Mouse (Mus musculus) embryonic facial prominence, embryonic 15.5 days (tissue): ENCODE measurements around the gene Shroom1. TPM values are rescaled to one million over a fixed set of nuclear protein-coding genes. Genes with fewer than 3 reads are reported as not detected.

Experiments
- ATAC-seq: fragments of 200-750 bp; cut with Nextera tagmentation; 2 replicates; pipeline ENCODE4 v1.8.0; 2017; ENCODE audit warnings: low read depth, moderate TSS enrichment; ENCODE audit not compliant: insufficient number of reproducible peaks, low FRiP score, low TSS enrichment
- H3K27ac ChIP-seq: fragments of 300-500 bp; sonication (generic); replicated peaks from 2 replicates; pipeline ENCODE4 v1.5.1; 2015; ENCODE audit warnings: mild to moderate bottlenecking, inconsistent platforms
- H3K27me3 ChIP-seq: fragments of 300-500 bp; sonication (generic); 2 replicates; pipeline ENCODE4 v1.6.1; 2015; ENCODE audit warnings: inconsistent platforms
- H3K36me3 ChIP-seq: fragments of 300-500 bp; sonication (generic); 2 replicates; pipeline ENCODE4 v1.6.1; 2015; ENCODE audit warnings: mild to moderate bottlenecking, inconsistent platforms
- H3K4me1 ChIP-seq: fragments of 300-500 bp; sonication (generic); 2 replicates; pipeline ENCODE4 v1.6.1; 2015; ENCODE audit warnings: inconsistent platforms
- H3K4me2 ChIP-seq: fragments of 300-500 bp; sonication (generic); replicated peaks from 2 replicates; pipeline ENCODE4 v1.6.1; 2015; ENCODE audit warnings: mild to moderate bottlenecking, inconsistent platforms
- H3K4me3 ChIP-seq: fragments of 300-500 bp; sonication (generic); replicated peaks from 2 replicates; pipeline ENCODE4 v1.5.1; 2015; ENCODE audit warnings: mild to moderate bottlenecking, inconsistent platforms
- H3K9ac ChIP-seq: fragments of 300-500 bp; sonication (generic); 2 replicates; pipeline ENCODE4 v1.6.1; 2015; ENCODE audit warnings: inconsistent platforms
- H3K9me3 ChIP-seq: fragments of 300-500 bp; sonication (generic); replicated peaks from 2 replicates; pipeline ENCODE4 v1.6.1; 2016; ENCODE audit warnings: inconsistent platforms
- WGBS: fragments of 180-500 bp; shearing (Covaris S2); methylation state at CpG from one replicate; pipeline ENCODE4 v1.1.7; 2015; 5-methylcytosine and 5-hydroxymethylcytosine counted together
- polyA plus RNA-seq: library from polyadenylated mRNA; unstranded; fragments of >200 nt; fragmentation: Nextera tagmentation; extraction: Ambion mirVana; gene quantifications from 2 replicates; pipeline ENCODE4 v1.2.1, GENCODE M21; 2015

Gene Shroom1
- polyA plus RNA-seq, 1 experiment from 2014 or later, result 3.7 TPM

- no peaks in the 10 kb centered on the region for H3K9me3 ChIP-seq
- no peak overlapping the region for H3K9ac ChIP-seq
- H3K4me3 ChIP-seq, result no peak overlapping the region
- H3K27me3 ChIP-seq, result no peaks in the 10 kb centered on the region
- H3K4me2 ChIP-seq, result no peak overlapping the region
- no peaks in the 10 kb centered on the region for H3K36me3 ChIP-seq
- peak; percentile 15; the same call in 1 of the 2 replicates for ATAC-seq
- WGBS, result 66% methylated on average over 6 of the region's 6 CpGs
- peaks cover 8% of the 10 kb centered on the region for H3K4me1 ChIP-seq
- no peak overlapping the region for H3K27ac ChIP-seq
Measured at GRCm38 (mm10) chr11:53496946-53497345, 39.9 kb downstream of the Shroom1 start.

GRCm38 (mm10) chr11:53500569-53500968, 43.6 kb downstream of the Shroom1 start:
- H3K27ac ChIP-seq, result no peak overlapping the region
- H3K27me3 ChIP-seq, result no peaks in the 10 kb centered on the region
- WGBS, result 9% methylated on average over 11 of the region's 11 CpGs
- H3K4me2 ChIP-seq, result peak overlapping the region; percentile 8; the same call in 1 of the 2 replicates
- H3K9me3 ChIP-seq, result no peaks in the 10 kb centered on the region
- no peak for ATAC-seq
- H3K4me1 ChIP-seq, result peaks cover 11% of the 10 kb centered on the region
- no peak overlapping the region for H3K9ac ChIP-seq
- no peak overlapping the region for H3K4me3 ChIP-seq
- no peaks in the 10 kb centered on the region for H3K36me3 ChIP-seq

GRCm38 (mm10) chr11:53502039-53502765, 45.2 kb downstream of the Shroom1 start:
- no peaks in the 10 kb centered on the region for H3K27me3 ChIP-seq

GRCm38 (mm10) chr11:53503738-53504137, 46.7 kb downstream of the Shroom1 start:
- Histone ChIP-seq H3K4me2 (no peak overlapping the region), H3K36me3 (no peaks in the 10 kb centered on the region), H3K9me3 (no peaks in the 10 kb centered on the region), H3K4me3 (no peak overlapping the region), H3K4me1 (peaks cover 11% of the 10 kb centered on the region), H3K27ac (no peak overlapping the region), H3K9ac (no peak overlapping the region), H3K27me3 (no peaks in the 10 kb centered on the region)
- WGBS, result 80% methylated on average over 5 of the region's 5 CpGs
- no peak for ATAC-seq

More at GRCm38 (mm10) chr11:53502039-53502765, 45.2 kb downstream of the Shroom1 start:
- Histone ChIP-seq H3K27ac (no peak overlapping the region), H3K36me3 (no peaks in the 10 kb centered on the region), H3K9ac (no peak overlapping the region), H3K9me3 (no peaks in the 10 kb centered on the region), H3K4me2 (no peak overlapping the region), H3K4me1 (peaks cover 11% of the 10 kb centered on the region), H3K4me3 (no peak overlapping the region)
- WGBS, result 77% methylated on average over 8 of the region's 8 CpGs
- ATAC-seq, result no peak

GRCm38 (mm10) chr11:53504376-53504775, 47.4 kb downstream of the Shroom1 start:
- Histone ChIP-seq H3K9me3 (no peaks in the 10 kb centered on the region), H3K27ac (no peak overlapping the region), H3K4me3 (no peak overlapping the region), H3K4me2 (no peak overlapping the region), H3K9ac (no peak overlapping the region), H3K36me3 (no peaks in the 10 kb centered on the region), H3K27me3 (no peaks in the 10 kb centered on the region), H3K4me1 (peaks cover 11% of the 10 kb centered on the region)
- ATAC-seq, result no peak
- 84% methylated on average over 8 of the region's 8 CpGs for WGBS

- peaks cover 11% of the 10 kb centered on the region for H3K4me1 ChIP-seq
- H3K4me2 ChIP-seq, result no peak overlapping the region
- ATAC-seq, result no peak
- H3K9ac ChIP-seq, result no peak overlapping the region
- no peak overlapping the region for H3K27ac ChIP-seq
- H3K9me3 ChIP-seq, result no peaks in the 10 kb centered on the region
- no peaks in the 10 kb centered on the region for H3K27me3 ChIP-seq
- H3K36me3 ChIP-seq, result no peaks in the 10 kb centered on the region
- no peak overlapping the region for H3K4me3 ChIP-seq
- 53% methylated on average over 5 of the region's 5 CpGs for WGBS
Measured at GRCm38 (mm10) chr11:53505026-53505663, 48.1 kb downstream of the Shroom1 start.

GRCm38 (mm10) chr11:53507098-53507805, 50.2 kb downstream of the Shroom1 start:
- H3K36me3 ChIP-seq, result no peaks in the 10 kb centered on the region
- 76% methylated on average over 9 of the region's 9 CpGs for WGBS
- no peak for ATAC-seq

GRCm38 (mm10) chr11:53508152-53508551, 51.1 kb downstream of the Shroom1 start:
- Histone ChIP-seq H3K36me3 (no peaks in the 10 kb centered on the region), H3K9ac (no peak overlapping the region), H3K27ac (no peak overlapping the region), H3K4me2 (no peak overlapping the region), H3K4me3 (no peak overlapping the region), H3K4me1 (peaks cover 3% of the 10 kb centered on the region; the same call in 1 of the 2 replicates), H3K27me3 (no peaks in the 10 kb centered on the region), H3K9me3 (no peaks in the 10 kb centered on the region)
- WGBS, result 62% methylated on average over 7 of the region's 7 CpGs
- no peak for ATAC-seq

More at GRCm38 (mm10) chr11:53507098-53507805, 50.2 kb downstream of the Shroom1 start:
- Histone ChIP-seq H3K27ac (no peak overlapping the region), H3K9me3 (no peaks in the 10 kb centered on the region), H3K4me1 (peaks cover 3% of the 10 kb centered on the region; the same call in 1 of the 2 replicates), H3K4me2 (no peak overlapping the region), H3K9ac (no peak overlapping the region), H3K27me3 (no peaks in the 10 kb centered on the region), H3K4me3 (no peak overlapping the region)

GRCm38 (mm10) chr11:53508591-53508990, 51.6 kb downstream of the Shroom1 start:
- Histone ChIP-seq H3K27ac (no peak overlapping the region), H3K9ac (no peak overlapping the region), H3K36me3 (no peaks in the 10 kb centered on the region), H3K4me1 (peaks cover 3% of the 10 kb centered on the region; the same call in 1 of the 2 replicates), H3K9me3 (no peaks in the 10 kb centered on the region), H3K27me3 (no peaks in the 10 kb centered on the region), H3K4me3 (no peak overlapping the region), H3K4me2 (no peak overlapping the region)
- 51% methylated on average over 3 of the region's 3 CpGs for WGBS
- no peak for ATAC-seq

GRCm38 (mm10) chr11:53510351-53510750, 53.3 kb downstream of the Shroom1 start:
- ATAC-seq, result no peak
- Histone ChIP-seq H3K4me3 (no peak overlapping the region), H3K4me2 (no peak overlapping the region), H3K27ac (no peak overlapping the region), H3K9ac (no peak overlapping the region), H3K27me3 (no peaks in the 10 kb centered on the region), H3K4me1 (no peaks in the 10 kb centered on the region), H3K36me3 (no peaks in the 10 kb centered on the region), H3K9me3 (no peaks in the 10 kb centered on the region)
- WGBS, result 50% methylated on average over 5 of the region's 5 CpGs
